Mouse (Mus musculus) midbrain, embryonic 15.5 days (tissue): ENCODE data around the gene Artn. TPM values are rescaled to one million over a fixed set of nuclear protein-coding genes. Genes with fewer than 3 reads are reported as not detected.

Experiments
- ATAC-seq: fragments of 200-750 bp; cut with Nextera tagmentation; replicated peaks from 2 replicates; pipeline ENCODE4 v1.8.0; 2017; ENCODE audit warnings: moderate TSS enrichment
- H3K27ac ChIP-seq: fragments of 300-500 bp; sonication (generic); 2 replicates; pipeline ENCODE4 v1.5.1; 2015; ENCODE audit warnings: mild to moderate bottlenecking, inconsistent platforms
- H3K27me3 ChIP-seq: fragments of 300-500 bp; sonication (generic); replicated peaks from 2 replicates; pipeline ENCODE4 v1.6.1; 2015; ENCODE audit warnings: inconsistent platforms
- H3K36me3 ChIP-seq: fragments of 300-500 bp; sonication (generic); replicated peaks from 2 replicates; pipeline ENCODE4 v1.6.1; 2015; ENCODE audit warnings: inconsistent platforms
- H3K4me1 ChIP-seq: fragments of 300-500 bp; sonication (generic); 2 replicates; pipeline ENCODE4 v1.6.1; 2015; ENCODE audit warnings: inconsistent platforms
- H3K4me2 ChIP-seq: fragments of 300-500 bp; sonication (generic); 2 replicates; pipeline ENCODE4 v1.6.1; 2015; ENCODE audit warnings: inconsistent platforms, mild to moderate bottlenecking, moderate library complexity
- H3K4me3 ChIP-seq: fragments of 300-500 bp; sonication (generic); 2 replicates; pipeline ENCODE4 v1.5.1; 2015; ENCODE audit warnings: mild to moderate bottlenecking, inconsistent platforms
- H3K9ac ChIP-seq: fragments of 300-500 bp; sonication (generic); 2 replicates; pipeline ENCODE4 v1.6.1; 2015; ENCODE audit warnings: mild to moderate bottlenecking, inconsistent platforms
- H3K9me3 ChIP-seq: fragments of 300-500 bp; sonication (generic); 2 replicates; pipeline ENCODE4 v1.6.1; 2016; ENCODE audit warnings: inconsistent platforms
- whole genome bisulfite sequencing: fragments of 180-500 bp; shearing (Covaris S2); methylation state at CpG from one replicate; pipeline ENCODE4 v1.1.7; 2015; ENCODE audit warnings: mixed read lengths; 5-methylcytosine and 5-hydroxymethylcytosine counted together
- polyA plus RNA-seq: library from polyadenylated mRNA; unstranded; fragments of >200 nt; fragmentation: Nextera tagmentation; extraction: Ambion mirVana; gene quantifications from 2 replicates; pipeline ENCODE4 v1.2.1, GENCODE M21; 2015

The Artn gene
- polyA plus RNA-seq, 1 experiment from 2014 or later, result 0.45 TPM

DNA sequence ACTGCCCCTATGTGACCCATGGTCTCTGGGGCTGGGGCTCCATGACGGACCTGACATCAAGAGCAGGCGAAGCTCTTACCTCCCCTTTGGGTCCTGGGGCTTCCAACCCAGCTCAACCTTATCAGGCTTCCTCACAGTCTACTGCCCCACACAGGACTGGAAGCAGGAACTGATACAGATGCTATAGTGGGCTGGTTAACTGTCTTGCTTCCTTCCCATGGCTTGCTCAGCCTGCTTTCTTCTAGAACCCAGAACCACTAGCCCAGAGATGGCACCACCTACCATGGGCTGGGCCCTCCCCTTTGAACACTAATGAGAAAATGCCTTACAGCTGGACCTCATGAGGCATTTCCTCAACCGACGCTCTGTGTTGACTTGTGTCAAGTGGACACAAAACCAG lies 12.2 kb downstream of the Artn start:
- H3K36me3 ChIP-seq, result no peaks in the 10 kb centered on the region
- WGBS, result 96% methylated on average over 4 of the region's 4 CpGs
- no peaks in the 10 kb centered on the region for H3K27me3 ChIP-seq
- no peak overlapping the region for H3K4me3 ChIP-seq
- no peaks in the 10 kb centered on the region for H3K9me3 ChIP-seq
- H3K27ac ChIP-seq, result no peak overlapping the region
- H3K4me2 ChIP-seq, result no peak overlapping the region
- peaks cover 26% of the 10 kb centered on the region for H3K4me1 ChIP-seq
- no peak overlapping the region for H3K9ac ChIP-seq
- no peak for ATAC-seq

DNA sequence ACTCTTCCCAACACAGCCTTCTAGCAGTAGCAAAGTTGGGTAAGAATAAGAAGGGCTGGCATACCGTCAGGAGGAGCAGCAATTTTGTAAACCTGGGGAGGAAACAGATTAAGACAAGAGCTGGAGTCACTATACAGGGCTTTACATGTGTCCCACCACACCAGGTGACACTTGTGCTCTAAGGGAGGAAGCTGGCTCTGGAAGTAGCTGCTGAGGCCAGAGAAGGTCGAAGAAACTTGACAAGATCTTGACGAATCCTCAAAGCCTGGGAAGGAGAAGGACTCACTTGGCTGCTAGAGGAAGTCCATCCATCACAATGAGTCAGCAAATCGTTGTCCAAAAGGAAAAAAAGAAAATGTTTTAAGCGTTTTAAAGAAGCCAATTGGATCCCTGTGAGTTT lies 13.2 kb downstream of the Artn start:
- Histone ChIP-seq H3K9me3 (no peaks in the 10 kb centered on the region), H3K4me2 (no peak overlapping the region; the same call in 1 of the 2 replicates), H3K9ac (no peak overlapping the region), H3K4me3 (no peak overlapping the region), H3K4me1 (peaks cover 36% of the 10 kb centered on the region), H3K27me3 (no peaks in the 10 kb centered on the region), H3K36me3 (no peaks in the 10 kb centered on the region), H3K27ac (no peak overlapping the region)
- WGBS, result 89% methylated on average over 5 of the region's 5 CpGs
- ATAC-seq, result no peak

DNA sequence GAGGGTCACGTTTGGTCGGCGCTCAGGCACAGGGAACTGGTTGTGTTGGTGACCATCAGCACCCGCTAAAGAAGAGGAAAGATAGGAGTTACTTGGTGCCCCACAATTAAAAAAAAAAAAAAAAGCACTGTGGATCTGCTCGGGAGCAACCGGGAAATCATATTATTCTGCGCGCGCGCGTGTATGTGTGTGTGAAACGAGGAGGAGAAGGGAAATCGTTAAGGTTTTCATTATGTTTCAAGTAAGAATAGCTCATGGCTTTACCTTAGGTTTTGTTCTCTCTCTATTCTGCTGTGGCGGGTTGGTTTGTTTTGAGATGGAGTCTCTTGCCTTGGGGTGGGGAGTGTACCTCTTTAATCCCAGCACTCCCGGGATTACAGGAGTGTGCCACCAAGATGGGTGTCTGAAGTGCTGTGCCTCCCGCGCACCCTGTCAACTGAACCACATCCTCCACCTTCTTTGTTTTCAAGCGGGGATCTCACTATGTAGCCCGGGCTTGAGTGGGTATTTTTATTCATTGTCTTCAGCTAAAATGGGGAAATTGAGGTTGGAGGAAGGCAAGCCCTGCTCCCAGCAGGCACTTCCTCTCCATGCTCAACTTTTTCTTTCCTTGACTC lies 14.0 kb downstream of the Artn start:
- ATAC-seq, result no peak
- 6% methylated on average over 19 of the region's 19 CpGs for whole genome bisulfite sequencing

DNA sequence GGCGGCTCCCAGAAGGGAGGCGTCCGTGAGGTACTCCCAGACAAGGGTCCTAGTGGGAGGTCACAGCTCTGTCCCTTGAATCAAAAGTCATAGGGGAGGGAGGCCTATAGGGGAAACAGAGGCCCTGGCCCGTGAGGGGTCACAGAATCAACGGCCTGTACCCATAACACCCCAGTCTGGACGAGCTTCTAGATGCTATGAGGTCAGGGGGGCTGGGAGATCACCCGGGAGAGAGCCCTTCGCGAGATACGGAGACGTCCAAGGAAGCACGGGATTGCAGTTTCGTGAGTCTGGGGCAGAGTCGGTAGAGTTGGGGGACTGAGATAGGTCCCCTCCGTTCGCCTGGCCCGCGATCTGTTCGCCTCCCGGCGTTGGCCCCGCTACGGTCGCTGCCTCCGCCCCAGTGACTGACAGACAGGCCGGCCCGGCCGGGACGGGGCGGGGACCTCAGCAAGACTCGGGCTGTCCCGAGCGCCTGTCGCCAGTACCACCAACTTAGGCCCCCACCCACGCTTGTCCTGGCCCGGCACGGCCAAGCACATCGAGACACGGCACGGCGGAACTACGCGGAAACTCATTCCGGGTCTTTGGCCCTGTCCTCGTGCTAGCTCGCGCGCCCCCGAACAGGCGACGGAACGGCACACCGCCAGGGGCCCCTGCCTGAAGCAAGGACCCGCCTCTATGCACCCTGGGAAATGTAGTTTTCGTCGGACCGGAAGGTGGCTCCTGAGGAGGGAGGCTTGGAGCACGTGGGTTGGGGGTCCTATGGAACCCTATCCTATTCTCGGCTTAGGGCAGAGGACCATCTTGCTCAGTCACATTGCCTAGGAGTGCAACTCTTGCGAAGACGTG lies 14.7 kb downstream of the Artn start, which contains the start of gene Ipo13:
Ipo13 (minus strand) TSS at position 409 of the 852 bp plus-strand sequence.
- H3K27ac ChIP-seq, result peak within 1 kb of the TSS; percentile 88
- H3K9ac ChIP-seq, result peak within 1 kb of the TSS; percentile 87
- H3K27me3 ChIP-seq, result no peaks in the 10 kb centered on the region
- WGBS, result under 1% methylated on average over 61 of the region's 61 CpGs
- no peaks in the 10 kb centered on the region for H3K9me3 ChIP-seq
- peaks cover 51% of the 10 kb centered on the region for H3K4me1 ChIP-seq
- peak within 1 kb of the TSS; percentile 99 for H3K4me2 ChIP-seq
- peak; percentile 96 for ATAC-seq
- H3K4me3 ChIP-seq, result peak within 1 kb of the TSS; percentile 91
- H3K36me3 ChIP-seq, result no peaks in the 10 kb centered on the region

More for the DNA sequence above, 14.0 kb downstream of the Artn start:
- Histone ChIP-seq H3K27ac (peak overlapping the region; percentile 88), H3K9me3 (no peaks in the 10 kb centered on the region), H3K9ac (peak overlapping the region; percentile 87), H3K36me3 (no peaks in the 10 kb centered on the region), H3K4me2 (peak overlapping the region; percentile 99), H3K4me3 (peak overlapping the region; percentile 91), H3K27me3 (no peaks in the 10 kb centered on the region), H3K4me1 (peaks cover 43% of the 10 kb centered on the region)

DNA sequence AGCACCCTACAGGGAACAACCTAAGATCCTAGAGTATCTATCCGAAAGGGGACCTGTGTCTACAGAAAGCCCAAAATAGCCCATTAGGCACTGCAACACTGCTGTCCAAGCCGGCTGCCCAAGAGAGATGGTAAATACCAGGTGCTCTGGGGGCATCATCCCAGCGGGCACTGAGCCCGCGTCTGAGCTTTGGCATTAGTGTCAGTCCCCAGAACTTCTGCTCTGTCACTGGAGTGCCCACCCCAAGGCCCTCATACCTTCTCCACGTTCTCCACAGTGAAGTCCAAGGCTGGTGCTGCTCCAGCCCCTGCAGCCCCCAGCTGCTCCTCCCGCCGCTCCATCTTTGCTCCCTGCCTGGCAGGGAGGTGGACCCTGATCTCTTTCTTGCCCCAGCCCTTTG lies 15.5 kb downstream of the Artn start:
- Histone ChIP-seq H3K27ac (no peak overlapping the region), H3K9ac (peak overlapping the region; percentile 87), H3K4me3 (peak overlapping the region; percentile 91), H3K4me2 (peak overlapping the region; percentile 99), H3K36me3 (no peaks in the 10 kb centered on the region), H3K4me1 (peaks cover 59% of the 10 kb centered on the region), H3K9me3 (no peaks in the 10 kb centered on the region), H3K27me3 (no peaks in the 10 kb centered on the region)
- WGBS, result 18% methylated on average over 8 of the region's 8 CpGs
- peak; percentile 8 for ATAC-seq

DNA sequence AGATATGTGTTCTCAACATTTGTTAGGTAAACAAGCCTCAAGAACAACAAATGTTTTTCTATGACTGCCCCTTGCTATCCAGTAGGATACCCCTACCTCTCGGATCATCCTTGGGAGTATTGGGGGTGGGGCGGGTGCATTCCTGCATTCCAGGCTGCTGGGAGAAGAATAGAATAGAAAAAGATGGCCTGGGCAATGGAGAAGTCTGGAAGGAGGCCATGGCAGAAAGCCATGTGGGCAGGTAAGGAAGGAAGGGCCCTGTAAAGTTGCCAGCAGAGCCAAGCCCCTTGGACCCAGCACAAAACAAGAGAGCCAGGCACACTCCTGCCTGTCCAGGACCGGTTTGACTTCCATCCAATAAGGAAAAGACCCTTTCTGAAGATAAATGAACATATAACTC lies 16.1 kb downstream of the Artn start:
- Histone ChIP-seq H3K4me1 (peaks cover 65% of the 10 kb centered on the region), H3K9ac (peak overlapping the region; percentile 87), H3K36me3 (no peaks in the 10 kb centered on the region), H3K27me3 (no peaks in the 10 kb centered on the region), H3K4me3 (peak overlapping the region; percentile 91), H3K4me2 (peak overlapping the region; percentile 99), H3K9me3 (no peaks in the 10 kb centered on the region), H3K27ac (no peak overlapping the region)
- WGBS, result 31% methylated on average over 3 of the region's 3 CpGs
- ATAC-seq, result no peak

DNA sequence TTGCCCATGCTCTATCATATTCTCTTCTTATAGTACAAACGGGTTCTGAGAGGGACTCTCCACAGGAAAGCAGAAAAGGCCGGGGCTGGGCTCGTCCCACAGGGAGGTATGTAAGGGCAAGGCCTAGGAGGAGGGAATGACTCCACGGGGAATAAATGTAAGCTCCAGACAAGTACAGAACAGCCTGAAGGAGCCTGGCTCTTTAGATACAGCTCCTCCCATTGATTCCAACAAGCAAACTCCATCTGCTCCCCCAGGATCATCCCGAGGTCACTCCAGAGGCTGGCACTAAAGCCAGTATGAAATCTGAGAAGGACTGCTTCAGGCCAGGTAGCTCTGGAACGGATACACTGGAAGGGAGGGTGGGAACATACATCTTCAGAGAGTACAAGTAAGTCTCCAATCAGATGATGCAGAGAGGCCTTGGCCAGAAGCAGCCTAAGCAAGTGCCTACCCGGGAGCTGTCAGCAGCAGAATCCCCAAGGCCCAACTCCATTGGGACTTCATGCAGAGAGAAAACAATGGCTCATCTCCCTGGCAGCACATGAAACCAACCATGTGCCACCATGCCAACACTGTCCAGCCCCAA lies 16.8 kb downstream of the Artn start:
- Histone ChIP-seq H3K4me1 (peaks cover 72% of the 10 kb centered on the region), H3K4me2 (peak overlapping the region; percentile 99), H3K4me3 (peak overlapping the region; percentile 91), H3K9me3 (no peaks in the 10 kb centered on the region), H3K36me3 (no peaks in the 10 kb centered on the region), H3K27ac (no peak overlapping the region), H3K9ac (no peak overlapping the region; the same call in 1 of the 2 replicates), H3K27me3 (no peaks in the 10 kb centered on the region)
- 69% methylated on average over 7 of the region's 7 CpGs for WGBS
- ATAC-seq, result no peak

DNA sequence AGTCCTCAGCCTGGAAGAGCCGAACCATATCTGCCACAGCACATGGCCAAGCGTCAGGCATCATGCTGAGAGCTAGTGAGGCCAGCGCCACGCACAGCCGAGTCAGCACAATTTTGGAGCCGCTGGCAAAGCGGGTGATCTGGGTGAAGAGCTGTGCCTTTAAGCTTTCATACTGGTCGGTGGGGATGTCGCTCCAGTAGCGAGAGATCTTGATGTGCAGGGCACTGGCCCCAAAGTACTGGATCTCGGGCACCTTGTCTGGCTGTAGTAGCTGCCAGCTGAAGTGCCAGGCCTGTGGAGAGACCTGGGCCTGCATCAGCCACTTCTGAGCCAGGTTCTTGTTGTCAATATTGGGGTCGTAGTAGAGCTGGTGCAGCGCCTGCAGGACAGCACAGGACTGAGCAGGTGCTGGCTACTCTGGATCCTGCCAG lies 17.4 kb downstream of the Artn start:
- Histone ChIP-seq H3K4me3 (no peak overlapping the region), H3K9me3 (no peaks in the 10 kb centered on the region), H3K27ac (no peak overlapping the region), H3K4me2 (no peak overlapping the region; the same call in 1 of the 2 replicates), H3K36me3 (no peaks in the 10 kb centered on the region), H3K9ac (no peak overlapping the region), H3K4me1 (peaks cover 75% of the 10 kb centered on the region), H3K27me3 (no peaks in the 10 kb centered on the region)
- ATAC-seq, result no peak
- WGBS, result 90% methylated on average over 13 of the region's 13 CpGs

DNA sequence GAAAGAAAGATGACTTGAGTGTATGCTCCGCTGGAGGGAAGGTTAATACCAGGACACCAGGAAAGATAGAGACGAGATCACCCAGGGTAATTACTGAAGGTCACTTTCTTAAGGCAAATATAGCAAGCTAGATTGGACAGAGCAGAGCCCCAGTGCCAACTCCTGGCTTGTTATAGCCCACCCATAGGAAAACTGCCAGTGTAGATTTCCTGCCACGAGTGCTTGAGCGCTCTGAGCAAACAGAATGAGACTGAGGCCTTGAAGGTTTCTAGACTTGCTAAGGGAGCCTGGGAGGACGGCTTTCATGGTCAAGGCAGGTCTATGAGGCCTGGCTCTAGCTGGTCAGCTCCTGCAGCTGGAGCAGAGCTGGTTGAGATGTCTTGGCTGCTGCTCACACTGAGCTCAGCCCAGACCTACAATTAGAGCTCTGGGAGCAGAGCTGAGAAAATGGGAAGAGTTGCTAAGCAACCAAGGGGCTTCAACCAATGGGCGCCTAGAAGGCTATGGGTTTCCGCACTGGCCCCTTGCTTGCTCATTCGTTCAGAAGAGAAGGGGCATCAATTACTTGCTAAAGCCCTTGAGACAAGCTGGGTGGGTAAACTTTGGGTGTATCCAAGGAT lies 20.6 kb downstream of the Artn start:
- peaks cover 15% of the 10 kb centered on the region for H3K36me3 ChIP-seq
- H3K27me3 ChIP-seq, result no peaks in the 10 kb centered on the region
- peak overlapping the region; percentile 13; the same call in 1 of the 2 replicates for H3K9ac ChIP-seq
- peak overlapping the region; percentile 16; the same call in 1 of the 2 replicates for H3K4me3 ChIP-seq
- peak; percentile 82 for ATAC-seq
- H3K4me2 ChIP-seq, result peak overlapping the region; percentile 47
- no peaks in the 10 kb centered on the region for H3K9me3 ChIP-seq
- H3K4me1 ChIP-seq, result peaks cover 64% of the 10 kb centered on the region
- H3K27ac ChIP-seq, result peak overlapping the region; percentile 74
- WGBS, result 50% methylated on average over 8 of the region's 8 CpGs

DNA sequence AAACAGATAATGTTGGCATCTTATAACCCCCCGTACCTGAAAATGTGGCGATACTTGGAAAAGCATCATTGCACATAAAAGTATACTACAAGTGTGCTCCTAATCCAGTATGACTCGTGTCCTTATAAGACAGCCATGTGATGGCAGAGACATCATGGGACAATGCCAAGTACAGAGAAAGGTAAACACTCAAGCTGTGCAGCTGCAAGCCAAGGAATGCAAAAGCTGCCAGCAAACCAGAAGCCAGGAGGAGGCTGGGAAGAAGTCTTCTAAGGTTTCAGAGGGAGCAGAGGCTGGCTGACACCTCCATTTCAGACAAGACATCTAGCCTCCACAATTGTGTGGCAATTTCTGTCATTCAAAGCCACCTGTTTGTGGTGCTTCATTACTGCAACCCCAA lies 23.4 kb downstream of the Artn start:
- no peaks in the 10 kb centered on the region for H3K9me3 ChIP-seq
- no peak overlapping the region for H3K4me3 ChIP-seq
- H3K36me3 ChIP-seq, result peaks cover 41% of the 10 kb centered on the region
- peaks cover 37% of the 10 kb centered on the region for H3K4me1 ChIP-seq
- no peak overlapping the region for H3K9ac ChIP-seq
- H3K4me2 ChIP-seq, result no peak overlapping the region
- WGBS, result 85% methylated on average over 3 of the region's 3 CpGs
- no peaks in the 10 kb centered on the region for H3K27me3 ChIP-seq
- ATAC-seq, result no peak
- no peak overlapping the region for H3K27ac ChIP-seq

DNA sequence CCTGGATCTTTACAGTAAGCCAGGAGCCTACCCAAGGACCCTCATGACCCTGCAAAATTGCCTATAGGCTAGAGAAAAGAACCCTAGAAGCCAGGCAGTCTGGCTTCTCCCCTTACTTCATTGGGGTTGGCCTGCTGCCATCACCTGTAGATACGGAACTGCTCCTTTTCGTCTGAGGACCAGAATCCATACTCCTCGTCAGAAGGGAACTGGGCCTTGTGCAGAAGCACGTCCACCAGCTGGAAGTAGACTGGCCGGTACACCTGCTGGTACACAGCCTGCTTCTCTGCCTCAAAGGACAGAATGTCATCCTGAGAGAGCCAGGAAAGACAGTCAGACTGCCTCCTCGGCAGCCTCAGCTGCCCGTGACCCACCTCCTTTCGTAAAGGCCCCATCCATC lies 24.8 kb downstream of the Artn start:
- peaks cover 54% of the 10 kb centered on the region for H3K36me3 ChIP-seq
- H3K4me3 ChIP-seq, result no peak overlapping the region
- no peak overlapping the region for H3K4me2 ChIP-seq
- no peaks in the 10 kb centered on the region for H3K27me3 ChIP-seq
- no peaks in the 10 kb centered on the region for H3K9me3 ChIP-seq
- no peak overlapping the region for H3K27ac ChIP-seq
- peaks cover 23% of the 10 kb centered on the region for H3K4me1 ChIP-seq
- no peak for ATAC-seq
- no peak overlapping the region for H3K9ac ChIP-seq
- WGBS, result 93% methylated on average over 8 of the region's 8 CpGs

DNA sequence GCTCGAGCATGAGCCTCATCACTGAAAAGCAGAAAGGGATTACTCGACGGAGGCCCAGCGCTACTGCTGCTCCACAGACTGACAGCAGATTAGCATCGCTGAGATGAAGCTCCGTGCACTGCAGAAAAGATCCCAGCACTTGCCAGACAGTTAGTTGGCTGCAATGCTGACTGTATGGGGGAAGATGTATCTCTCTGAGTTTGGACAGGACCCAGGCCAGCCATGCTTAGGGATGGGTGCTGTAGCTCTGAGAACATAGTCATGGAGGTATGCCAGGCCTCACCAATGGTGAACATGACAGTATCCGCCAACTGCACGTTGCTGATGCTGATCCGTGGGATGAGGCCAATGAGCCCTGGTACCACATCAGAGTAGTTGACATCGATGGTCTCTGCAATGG lies 25.5 kb downstream of the Artn start:
- 82% methylated on average over 10 of the region's 10 CpGs for WGBS
- Histone ChIP-seq H3K36me3 (peaks cover 59% of the 10 kb centered on the region), H3K4me3 (no peak overlapping the region), H3K4me2 (no peak overlapping the region), H3K4me1 (peaks cover 16% of the 10 kb centered on the region), H3K27ac (no peak overlapping the region), H3K9me3 (no peaks in the 10 kb centered on the region), H3K9ac (no peak overlapping the region), H3K27me3 (no peaks in the 10 kb centered on the region)
- ATAC-seq, result no peak
